Mouse (Mus musculus) heart, adult 2 months (tissue): Measurements from ENCODE around the gene Cep164.

Experiments used
- CTCF ChIP-seq: fragments of 200-600 bp; IDR thresholded peaks from 2 replicates; pipeline ENCODE4 v1.8.1; 2022; ENCODE audit warnings: antibody characterized with exemption, mild to moderate bottlenecking, moderate library complexity
- POLR2A ChIP-seq: fragments of 200-500 bp; IDR thresholded peaks from 2 replicates; pipeline ENCODE4 v1.6.1; 2011; ENCODE audit warnings: mild to moderate bottlenecking, low read depth, low read length, control low read depth; ENCODE audit not compliant: insufficient read depth

GRCm38 (mm10) chr9:45774088-45774487 lies 54.4 kb downstream of the Cep164 start:
- no peak for TF ChIP-seq POLR2A
- TF ChIP-seq CTCF = no peak; the same call in 1 of the 2 replicates
